Mouse (Mus musculus) liver, embryonic 14.5 days (tissue): Measurements from ENCODE around the gene Mta3. TPM values are rescaled to one million over a fixed set of nuclear protein-coding genes. Genes with fewer than 3 reads are reported as not detected.

Experiments
- ATAC-seq: fragments of 200-750 bp; cut with Nextera tagmentation; 2 replicates; pipeline ENCODE4 v1.8.0; 2017; ENCODE audit warnings: moderate number of reproducible peaks, mild to moderate bottlenecking, moderate library complexity; ENCODE audit not compliant: insufficient read depth
- DNase-seq, 3 experiments: peaks; one replicate each; pipeline ENCODE4 v3.0.0-alpha.2; 2012 to 2013; ENCODE audit warnings: low read depth in 3 of 3, low spot score in 3 of 3
- H3K27ac ChIP-seq: fragments of 300-500 bp; sonication (generic); 2 replicates; pipeline ENCODE4 v1.5.1; 2014; ENCODE audit warnings: moderate library complexity, mild to moderate bottlenecking, control low read depth, inconsistent platforms
- H3K27me3 ChIP-seq: fragments of 300-500 bp; sonication (generic); 2 replicates; pipeline ENCODE4 v1.6.1; 2014; ENCODE audit warnings: mild to moderate bottlenecking, low read length, moderate library complexity; ENCODE audit not compliant: control insufficient read depth, insufficient read depth
- H3K36me3 ChIP-seq: fragments of 300-500 bp; sonication (generic); replicated peaks from 2 replicates; pipeline ENCODE4 v1.6.1; 2014; ENCODE audit warnings: low read depth; ENCODE audit not compliant: control insufficient read depth, insufficient read depth
- H3K4me1 ChIP-seq, 2 experiments: fragments of 200-500 bp in 1 of 2; fragments of 300-500 bp in 1 of 2; sonication (generic) in 1 of 2; replicated peaks; 2 replicates each; pipeline ENCODE4 v1.6.1; 2012 to 2014; ENCODE audit warnings: antibody characterized with exemption in 1 of 2, inconsistent platforms in 1 of 2, low read length in 1 of 2; ENCODE audit not compliant: control insufficient read depth in 2 of 2, insufficient read depth in 2 of 2
- H3K4me2 ChIP-seq: fragments of 300-500 bp; sonication (generic); 2 replicates; pipeline ENCODE4 v1.6.1; 2014; ENCODE audit warnings: low read depth, mild to moderate bottlenecking, control low read depth, moderate library complexity
- H3K4me3 ChIP-seq, 2 experiments: fragments of 200-500 bp in 1 of 2; fragments of 300-500 bp in 1 of 2; sonication (generic) in 1 of 2; 2 replicates each; pipeline ENCODE4 v1.5.1; 2012 to 2014; ENCODE audit warnings: low read depth in 2 of 2, low read length in 2 of 2, mild to moderate bottlenecking in 2 of 2, control low read depth in 1 of 2, inconsistent platforms in 1 of 2, moderate library complexity in 1 of 2; ENCODE audit not compliant: insufficient read depth in 1 of 2
- H3K9ac ChIP-seq: fragments of 300-500 bp; sonication (generic); replicated peaks from 2 replicates; pipeline ENCODE4 v1.6.1; 2014; ENCODE audit warnings: mild to moderate bottlenecking, control low read depth, moderate library complexity
- H3K9me3 ChIP-seq: fragments of 300-500 bp; sonication (generic); 2 replicates; pipeline ENCODE4 v1.6.1; 2016; ENCODE audit warnings: low read length, mixed read lengths; ENCODE audit not compliant: control insufficient read depth
- CTCF ChIP-seq: IDR thresholded peaks from 2 replicates; pipeline ENCODE4 v1.5.1; 2016; ENCODE audit warnings: antibody characterized with exemption, low read depth, control low read depth
- EP300 ChIP-seq: IDR thresholded peaks from 2 replicates; pipeline ENCODE4 v1.6.1; 2016; ENCODE audit warnings: antibody characterized with exemption, low read depth
- WGBS: fragments of 180-500 bp; shearing (Covaris S2); extraction: QIAGEN DNeasy Blood & Tissue Kit; methylation state at CpG from one replicate; pipeline ENCODE4 v1.1.7; 2014; ENCODE audit not compliant: insufficient replicate concordance; 5-methylcytosine and 5-hydroxymethylcytosine counted together
- polyA plus RNA-seq, 2 experiments: library from polyadenylated mRNA; depleted of rRNA in 1 of 2; stranded (reverse) in 1 of 2; unstranded in 1 of 2; fragments of >200 nt; fragmentation: Nextera tagmentation in 1 of 2; extraction: Ambion mirVana in 1 of 2; gene quantifications; 2 replicates each; pipeline versions ENCODE4 v1.2.1 to v1.2.3; 2012 to 2014

The Mta3 gene
- polyA plus RNA-seq, 2 experiments = 26.7 to 35.5 TPM

GRCm38 (mm10) chr17:83841011-83841410, 135.0 kb downstream of the Mta3 start:
- H3K36me3 ChIP-seq = no peaks in the 10 kb centered on the region

GRCm38 (mm10) chr17:83843780-83844179, 137.8 kb downstream of the Mta3 start:
- 72% methylated on average over 7 of the region's 7 CpGs for WGBS
- ATAC-seq (no peak), DNase-seq (no peak)
- Histone ChIP-seq H3K9ac (no peak overlapping the region), H3K4me3 (no peak overlapping the region), H3K27me3 (no peaks in the 10 kb centered on the region), H3K4me1 (peaks cover 3 to 21% of the 10 kb centered on the region in 2 experiments; a peak in 3 of 4 replicates), H3K9me3 (no peaks in the 10 kb centered on the region), H3K27ac (no peak overlapping the region), H3K36me3 (no peaks in the 10 kb centered on the region), H3K4me2 (no peak overlapping the region)
- TF ChIP-seq CTCF = no peak
- no peak for TF ChIP-seq EP300

More at GRCm38 (mm10) chr17:83841011-83841410, 135.0 kb downstream of the Mta3 start:
- Histone ChIP-seq H3K4me1 (peaks cover 0 to 6% of the 10 kb centered on the region in 2 experiments; a peak in 1 of 4 replicates), H3K4me2 (no peak overlapping the region), H3K9me3 (no peaks in the 10 kb centered on the region), H3K27me3 (no peaks in the 10 kb centered on the region), H3K27ac (no peak overlapping the region), H3K4me3 (no peak overlapping the region), H3K9ac (no peak overlapping the region)
- no peak for DNase-seq
- 71% methylated on average over 5 of the region's 5 CpGs for WGBS
- ATAC-seq = no peak
- TF ChIP-seq CTCF = no peak
- no peak for TF ChIP-seq EP300

DNA sequence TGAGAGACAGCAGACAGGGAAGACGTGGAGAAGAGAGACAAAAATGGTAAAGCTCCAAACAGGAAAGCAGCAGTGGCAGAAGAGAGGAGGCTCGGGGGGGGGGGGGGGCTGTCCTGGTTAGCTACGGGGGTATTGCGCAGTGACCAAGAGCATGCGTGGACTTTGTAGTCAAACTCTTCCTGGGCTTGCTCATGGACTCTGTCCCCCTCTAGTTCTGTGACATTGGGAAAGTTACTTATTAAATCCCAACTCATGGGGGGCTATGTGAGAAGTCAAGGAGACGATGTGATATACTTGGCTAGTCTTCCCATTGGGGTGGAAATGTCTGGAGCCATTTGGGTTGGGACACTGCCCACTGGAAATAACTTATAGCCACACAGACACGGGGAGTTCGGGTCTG, 139.6 kb downstream of the Mta3 start:
- DNase-seq (no peak), ATAC-seq (peak; percentile 38; the same call in 1 of the 2 replicates)
- H3K4me2 ChIP-seq = peak overlapping the region; percentile 43
- no peaks in the 10 kb centered on the region for H3K36me3 ChIP-seq
- WGBS = 49% methylated on average over 8 of the region's 8 CpGs
- no peak overlapping the region for H3K4me3 ChIP-seq
- no peaks in the 10 kb centered on the region for H3K9me3 ChIP-seq
- no peak overlapping the region for H3K27ac ChIP-seq
- no peak overlapping the region for H3K9ac ChIP-seq
- TF ChIP-seq EP300 (no peak), CTCF (no peak)
- H3K27me3 ChIP-seq = no peaks in the 10 kb centered on the region
- peaks cover 3 to 31% of the 10 kb centered on the region in 2 experiments; a peak in 3 of 4 replicates for H3K4me1 ChIP-seq

- TF ChIP-seq EP300 (no peak), CTCF (no peak)
- Histone ChIP-seq H3K4me3 (peak overlapping the region; percentile 13 to 28), H3K9ac (no peak overlapping the region), H3K27ac (peak overlapping the region; percentile 2), H3K4me2 (peak overlapping the region; percentile 43), H3K27me3 (no peaks in the 10 kb centered on the region), H3K4me1 (peaks cover 3 to 31% of the 10 kb centered on the region in 2 experiments; a peak in 3 of 4 replicates), H3K36me3 (no peaks in the 10 kb centered on the region), H3K9me3 (no peaks in the 10 kb centered on the region)
- ATAC-seq = peak; percentile 18; the same call in 1 of the 2 replicates
- WGBS = 43% methylated on average over 21 of the region's 21 CpGs
- no peak for DNase-seq
Observed at GRCm38 (mm10) chr17:83846301-83847021, 140.5 kb downstream of the Mta3 start.

DNA sequence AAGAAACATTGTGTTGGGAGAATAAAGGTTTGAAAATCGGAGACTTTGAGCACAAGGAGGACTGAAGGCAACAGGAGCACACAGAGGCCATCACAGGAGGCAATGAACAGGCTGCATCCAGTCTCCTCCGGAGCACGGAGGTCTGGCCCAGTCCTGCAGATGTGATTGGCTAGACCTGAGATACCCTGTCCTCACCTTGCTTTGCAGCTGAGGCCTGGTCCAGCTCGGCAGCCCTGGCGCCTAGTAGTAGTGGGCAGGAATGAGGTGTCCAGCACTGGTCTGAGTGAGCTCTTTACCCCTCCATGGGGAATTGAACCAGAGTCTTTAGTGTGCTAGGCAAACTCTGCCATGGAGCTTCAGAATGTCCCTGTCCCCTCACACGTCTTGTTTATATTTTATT, 141.1 kb downstream of the Mta3 start:
- peaks cover 3 to 31% of the 10 kb centered on the region in 2 experiments; a peak in 3 of 4 replicates for H3K4me1 ChIP-seq
- H3K36me3 ChIP-seq = no peaks in the 10 kb centered on the region
- ATAC-seq (no peak), DNase-seq (no peak)
- H3K27me3 ChIP-seq = no peaks in the 10 kb centered on the region
- H3K9ac ChIP-seq = no peak overlapping the region
- peak overlapping the region in 1 of 2 experiments; percentile 28; a peak in 1 of 4 replicates for H3K4me3 ChIP-seq
- no peak overlapping the region for H3K27ac ChIP-seq
- TF ChIP-seq EP300 = no peak
- no peak for TF ChIP-seq CTCF
- WGBS = 56% methylated on average over 6 of the region's 6 CpGs
- no peaks in the 10 kb centered on the region for H3K9me3 ChIP-seq
- H3K4me2 ChIP-seq = peak overlapping the region; percentile 43
